Mouse (Mus musculus) pancreas, adult 10 weeks (tissue): Measurements from ENCODE around the gene Pde6c. TPM values are rescaled to one million over a fixed set of nuclear protein-coding genes. Genes with fewer than 3 reads are reported as not detected.

Experiments used
- polyA plus RNA-seq: library from polyadenylated mRNA; stranded (reverse); fragments of 350-450 nt; fragmentation: Illumina TruSeq; extraction: RNeasy Lipid Tissue Mini Kit (QIAGEN cat#74804); gene quantifications from one replicate; pipeline ENCODE4 v1.2.3, GENCODE M21; 2015; ENCODE audit warnings: low read depth, low replicate concordance; ENCODE audit not compliant: insufficient read depth

The Pde6c gene
- not detected for polyA plus RNA-seq

DNA sequence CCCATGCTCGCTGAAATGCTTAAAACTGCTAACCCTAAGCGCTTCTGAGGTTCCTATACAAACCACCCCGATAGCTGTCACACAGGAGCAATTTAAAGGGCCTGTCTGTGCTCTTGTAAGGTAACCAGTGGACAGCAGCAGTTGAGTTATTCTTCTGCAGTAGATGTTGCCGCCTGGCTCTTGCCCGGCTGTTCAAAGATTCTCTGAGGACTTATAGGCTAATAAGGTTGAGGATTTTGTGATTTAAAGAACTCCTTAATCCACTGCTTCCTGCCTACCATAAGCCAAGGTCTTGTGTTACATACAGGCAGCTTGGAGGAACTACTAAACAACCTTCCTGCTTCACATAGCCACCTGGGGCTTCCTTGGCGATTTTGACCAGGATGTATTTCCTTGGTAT is at the start of gene Pde6c:
Gene Pde6c (plus strand): TSS at position 301 of the 400 bp plus-strand sequence.

DNA sequence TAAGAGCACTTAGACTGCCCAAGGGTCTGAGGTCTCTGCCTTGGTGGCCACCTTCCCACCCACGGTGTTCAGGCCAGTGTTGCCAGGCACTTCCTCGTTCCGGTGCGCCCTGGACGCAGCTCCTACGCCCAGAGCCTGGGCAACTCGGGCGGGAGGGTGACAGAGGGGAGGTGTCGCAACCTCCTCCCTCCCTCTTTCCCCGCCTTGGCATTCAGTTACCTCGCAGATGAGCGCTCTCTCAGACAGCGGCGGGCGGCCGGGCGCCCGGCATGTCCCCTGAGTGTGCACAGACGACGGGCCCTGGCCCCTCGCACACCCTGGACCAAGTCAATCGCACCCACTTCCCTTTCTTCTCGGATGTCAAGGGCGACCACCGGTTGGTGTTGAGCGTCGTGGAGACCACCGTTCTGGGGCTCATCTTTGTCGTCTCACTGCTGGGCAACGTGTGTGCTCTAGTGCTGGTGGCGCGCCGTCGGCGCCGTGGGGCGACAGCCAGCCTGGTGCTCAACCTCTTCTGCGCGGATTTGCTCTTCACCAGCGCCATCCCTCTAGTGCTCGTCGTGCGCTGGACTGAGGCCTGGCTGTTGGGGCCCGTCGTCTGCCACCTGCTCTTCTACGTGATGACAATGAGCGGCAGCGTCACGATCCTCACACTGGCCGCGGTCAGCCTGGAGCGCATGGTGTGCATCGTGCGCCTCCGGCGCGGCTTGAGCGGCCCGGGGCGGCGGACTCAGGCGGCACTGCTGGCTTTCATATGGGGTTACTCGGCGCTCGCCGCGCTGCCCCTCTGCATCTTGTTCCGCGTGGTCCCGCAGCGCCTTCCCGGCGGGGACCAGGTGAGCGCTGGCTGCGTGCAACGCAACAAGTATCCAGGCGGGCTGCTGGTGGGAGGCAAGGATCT is 35.5 kb upstream of the Pde6c start, which contains the start of gene Ffar4:
Gene Ffar4 (plus strand): TSS at position 214 of the 901 bp plus-strand sequence.

DNA sequence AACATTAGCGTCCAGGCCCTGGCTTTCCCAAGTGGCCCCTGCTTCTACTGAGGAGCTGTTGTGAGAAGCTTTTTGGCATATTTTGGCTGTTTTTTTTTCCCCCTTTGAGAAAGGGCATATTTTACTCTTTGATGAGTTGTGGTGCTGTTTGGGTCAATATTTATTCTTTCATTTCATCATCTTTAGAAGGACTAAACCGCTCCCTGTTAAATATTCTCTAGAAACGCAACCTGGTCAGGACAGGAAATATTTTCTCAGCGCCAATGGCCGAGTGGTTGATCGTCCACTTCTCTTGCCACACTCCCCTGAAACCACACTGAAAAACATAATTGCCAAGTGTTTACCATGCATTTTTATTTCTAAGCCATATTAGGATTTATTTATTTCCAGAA is 7.4 kb upstream of the Pde6c start, which contains the start of gene Rbp4:
Gene Rbp4 (minus strand): TSS at position 63 of the 392 bp plus-strand sequence.

DNA sequence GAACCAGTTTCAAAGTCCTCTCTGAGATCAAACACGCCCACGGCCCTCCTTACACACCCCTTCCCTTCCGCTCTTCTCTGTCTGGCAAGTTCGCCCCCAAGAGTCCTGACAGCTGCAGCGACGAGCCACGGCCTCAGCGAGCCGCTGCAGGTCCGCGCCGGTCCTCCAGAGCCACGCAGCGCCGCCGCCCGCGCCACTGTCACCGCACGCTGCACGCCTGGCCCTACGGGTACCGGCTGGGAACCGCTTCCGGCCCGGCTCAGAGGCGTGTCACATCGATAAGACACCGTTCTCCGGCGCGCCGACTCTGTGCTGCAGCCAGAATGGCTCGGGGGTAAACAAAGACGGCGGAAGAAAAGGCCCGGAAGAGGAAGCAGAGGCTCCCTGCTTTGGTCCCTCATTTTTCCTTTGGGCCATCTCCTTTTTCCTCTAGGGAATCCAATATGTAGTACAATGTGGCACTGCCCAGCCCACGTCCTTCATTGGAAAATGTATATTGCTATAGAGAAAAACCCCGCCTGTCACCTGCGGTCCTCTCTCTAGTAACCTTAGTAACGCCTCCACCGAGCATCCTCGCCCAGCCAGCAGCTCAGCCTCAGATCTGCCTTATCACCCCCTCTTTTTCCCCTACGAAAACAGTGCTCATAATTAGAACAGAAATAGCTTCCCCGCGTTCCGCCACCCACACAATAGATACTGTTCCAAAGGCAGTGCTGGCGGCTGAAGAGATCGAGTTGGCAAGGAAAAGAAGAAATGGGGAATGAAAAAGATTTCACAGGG is 91.5 kb downstream of the Pde6c start, which contains the start of gene Fra10ac1:
Gene Fra10ac1 (minus strand): TSS at position 252 of the 780 bp plus-strand sequence.

Other genes with a start within 250 kb of the Pde6c start
- 14.1 TPM for gene Myof, start 89.2 kb upstream of the Pde6c start, polyA plus RNA-seq
- gene Cep55, start 77.8 kb upstream of the Pde6c start, polyA plus RNA-seq = not detected
- 1.2 TPM for gene Ffar4, start 35.7 kb upstream of the Pde6c start, polyA plus RNA-seq
- 16.3 TPM for gene Rbp4, start 7.5 kb upstream of the Pde6c start, polyA plus RNA-seq
- gene Fra10ac1, start 91.4 kb downstream of the Pde6c start, polyA plus RNA-seq = 8.7 TPM
- 0.42 TPM for gene Lgi1, start 131.8 kb downstream of the Pde6c start, polyA plus RNA-seq